Mouse (Mus musculus): ENCODE data around the gene Mxi1. TPM values are rescaled to one million over a fixed set of nuclear protein-coding genes. Genes with fewer than 3 reads are reported as not detected.

Gene Mxi1
- polyA plus RNA-seq (2012; rRNA removed), result 25.6 and 27.0 TPM in 2 replicates

DNA sequence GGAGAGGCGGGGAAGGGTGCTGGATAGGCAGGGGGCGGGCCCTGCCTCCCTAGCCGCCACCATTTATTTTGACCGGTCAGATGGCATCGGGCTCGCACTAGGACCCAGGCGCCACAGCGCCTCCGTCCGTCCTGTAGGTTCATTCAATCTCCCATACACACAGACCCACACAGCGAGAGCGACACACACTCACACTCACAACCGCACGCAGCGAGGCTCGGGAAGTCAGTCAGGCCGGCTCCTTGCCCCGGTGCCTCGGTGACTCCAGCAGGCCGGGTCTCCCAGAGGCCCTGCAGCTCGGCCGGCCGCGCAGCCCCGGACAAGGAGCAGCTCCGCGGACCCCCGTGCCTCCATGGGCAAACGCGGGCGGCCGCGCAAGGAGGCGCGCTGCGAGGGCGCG, at the start of gene Mxi1:
Gene Mxi1, plus strand, starts transcription at position 171 of the 400 bp plus-strand sequence.

GRCm38 (mm10) chr19:53371666-53372065, 61.3 kb downstream of the Mxi1 start, which contains the start of gene Gm10197:
Gene Gm10197, minus strand, starts transcription at chr19:53371766.

GRCm38 (mm10) chr19:53390495-53391007, 80.2 kb downstream of the Mxi1 start, which contains the start of gene Smndc1:
Gene Smndc1, minus strand, starts transcription at chr19:53390578.

Other genes starting within 250 kb of the Mxi1 start
- gene Add3, start 170.1 kb upstream of the Mxi1 start, polyA plus RNA-seq (2012; rRNA removed), result 27.0 and 32.1 TPM in 2 replicates
- gene Gm10197, start 61.2 kb downstream of the Mxi1 start, polyA plus RNA-seq (2012; rRNA removed), result not detected in 2 replicates
- gene Smndc1, start 80.1 kb downstream of the Mxi1 start, polyA plus RNA-seq (2012; rRNA removed), result 1.5 and 1.8 TPM in 2 replicates
- gene Dusp5, start 218.6 kb downstream of the Mxi1 start, polyA plus RNA-seq (2012; rRNA removed), result 20.7 and 26.3 TPM in 2 replicates